Mouse (Mus musculus): Measurements from ENCODE around the gene Zfp652. TPM values are rescaled to one million over a fixed set of nuclear protein-coding genes. Genes with fewer than 3 reads are reported as not detected.

The Zfp652 gene
- total and polyA plus RNA-seq, 3 experiments, result 57.0 to 261 (median 180) TPM

DNA sequence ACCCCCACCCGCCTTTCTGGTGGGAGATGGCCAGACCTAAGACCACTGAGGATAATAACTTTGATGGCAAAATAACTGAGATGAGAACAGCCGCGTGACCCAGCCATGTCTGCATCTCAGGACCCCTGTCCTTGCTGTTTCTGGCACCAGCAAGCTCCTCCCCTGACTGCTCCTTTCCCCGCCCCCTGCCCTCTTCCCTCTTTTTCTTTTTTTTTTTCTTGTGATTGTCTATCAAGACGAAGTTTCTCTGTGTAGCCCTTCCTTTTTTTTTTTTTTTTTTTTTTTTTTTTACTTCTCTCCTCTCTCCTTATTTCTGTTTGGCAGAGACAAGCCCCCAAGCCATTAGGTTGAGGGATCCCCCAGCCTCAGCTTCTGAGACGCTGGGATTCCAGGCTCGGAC, 98.4 kb downstream of the Zfp652 start:
- peaks cover 57% of the 10 kb centered on the region for H3K4me1 ChIP-seq (ENCODE audit: insufficient read depth, low read depth, low read length)

DNA sequence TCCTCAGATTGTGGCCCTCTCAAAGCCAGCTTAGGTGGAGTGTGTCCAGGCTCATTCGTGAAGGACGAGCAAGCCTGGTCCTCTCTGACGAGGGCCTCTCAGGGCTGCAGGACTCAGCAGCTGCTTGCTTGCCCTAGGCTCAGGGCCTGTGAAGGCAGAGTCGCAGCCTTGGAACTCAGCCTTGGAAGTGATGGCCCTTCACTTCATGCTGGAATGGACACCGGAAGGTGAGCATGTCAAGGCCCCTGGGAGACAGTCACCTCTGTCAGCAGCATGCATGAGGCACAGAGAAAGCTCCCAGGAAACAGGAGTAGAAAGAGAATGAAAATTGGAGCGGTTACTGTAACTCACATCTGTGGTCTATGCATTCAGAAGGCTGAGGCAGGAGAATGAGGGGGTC, 99.3 kb downstream of the Zfp652 start:
- peaks cover 7% of the 10 kb centered on the region for H3K9me3 ChIP-seq (replicated peaks)
- no peaks in the 10 kb centered on the region for H3K36me3 ChIP-seq (replicated peaks)
- H3K27me3 ChIP-seq (ENCODE audit: insufficient read depth, low read length), result no peaks in the 10 kb centered on the region
- DNase-seq (ENCODE audit: low spot score), result no peak
- no peak for TF ChIP-seq GATA1 (IDR thresholded peaks at IDR 0.05; ENCODE audit: borderline replicate concordance, low read length)
- no peak for TF ChIP-seq CTCF (IDR thresholded peaks at IDR 0.05; ENCODE audit: low read depth, low read length)
- no peak for TF ChIP-seq GATA2 (IDR thresholded peaks at IDR 0.05; ENCODE audit: borderline replicate concordance, low read depth, low read length)
- no peak for TF ChIP-seq TAL1 (conservative IDR thresholded peaks at IDR 0.05; ENCODE audit: low read depth, low read length)
- no peak for TF ChIP-seq POLR2AphosphoS5 (IDR thresholded peaks at IDR 0.05; ENCODE audit: insufficient replicate concordance, low read depth, low read length)
- no peak overlapping the region for H3K4me3 ChIP-seq (ENCODE audit: low read depth, low read length)
- H3K4me1 ChIP-seq (ENCODE audit: insufficient read depth, low read depth, low read length), result peaks cover 48% of the 10 kb centered on the region
- ATAC-seq (ENCODE audit: extremely low read depth, insufficient number of reproducible peaks, low FRiP score, poor library complexity, severe bottlenecking), result no peak

More for the DNA sequence above, 98.4 kb downstream of the Zfp652 start:
- no peak for TF ChIP-seq GATA2 (IDR thresholded peaks at IDR 0.05; ENCODE audit: borderline replicate concordance, low read depth, low read length)
- no peak for TF ChIP-seq TAL1 (conservative IDR thresholded peaks at IDR 0.05; ENCODE audit: low read depth, low read length)
- TF ChIP-seq GATA1 (IDR thresholded peaks at IDR 0.05; ENCODE audit: borderline replicate concordance, low read length), result no peak
- TF ChIP-seq CTCF (IDR thresholded peaks at IDR 0.05; ENCODE audit: low read depth, low read length), result no peak
- Histone ChIP-seq H3K4me3 (ENCODE audit: low read depth, low read length) (no peak overlapping the region), H3K27me3 (ENCODE audit: insufficient read depth, low read length) (no peaks in the 10 kb centered on the region), H3K36me3 (replicated peaks) (no peaks in the 10 kb centered on the region), H3K9me3 (replicated peaks) (peaks cover 7% of the 10 kb centered on the region)
- no peak for ATAC-seq (ENCODE audit: extremely low read depth, insufficient number of reproducible peaks, low FRiP score, poor library complexity, severe bottlenecking)
- no peak for DNase-seq (ENCODE audit: low spot score)

DNA sequence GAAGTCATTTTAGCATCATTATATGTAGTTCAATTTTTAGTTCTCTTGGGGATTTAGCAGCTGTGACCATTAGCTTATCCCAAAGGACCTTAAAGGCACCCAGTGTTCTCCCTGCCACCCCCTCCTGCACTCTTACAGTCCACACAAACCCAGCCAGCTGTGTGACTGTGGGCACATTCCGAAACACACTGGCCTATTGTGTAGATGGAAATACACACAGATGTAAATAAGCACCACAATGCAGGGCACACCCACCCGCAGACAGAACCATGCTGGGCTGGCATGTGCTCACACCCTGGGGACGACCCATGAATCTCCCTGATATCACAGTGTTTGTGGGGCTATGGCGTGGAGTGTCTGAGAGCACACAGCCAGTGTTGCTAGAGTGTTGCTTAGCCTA, 99.8 kb downstream of the Zfp652 start:
- Histone ChIP-seq H3K9me3 (replicated peaks) (peaks cover 6% of the 10 kb centered on the region), H3K27me3 (ENCODE audit: insufficient read depth, low read length) (no peaks in the 10 kb centered on the region), H3K36me3 (replicated peaks) (no peaks in the 10 kb centered on the region), H3K4me1 (ENCODE audit: insufficient read depth, low read depth, low read length) (peaks cover 46% of the 10 kb centered on the region), H3K4me3 (ENCODE audit: low read depth, low read length) (no peak overlapping the region)
- TF ChIP-seq GATA1 (IDR thresholded peaks at IDR 0.05; ENCODE audit: borderline replicate concordance, low read length) (no peak), CTCF (IDR thresholded peaks at IDR 0.05; ENCODE audit: low read depth, low read length) (no peak), GATA2 (IDR thresholded peaks at IDR 0.05; ENCODE audit: borderline replicate concordance, low read depth, low read length) (no peak), TAL1 (conservative IDR thresholded peaks at IDR 0.05; ENCODE audit: low read depth, low read length) (no peak), POLR2AphosphoS5 (IDR thresholded peaks at IDR 0.05; ENCODE audit: insufficient replicate concordance, low read depth, low read length) (no peak)
- no peak for ATAC-seq (ENCODE audit: extremely low read depth, insufficient number of reproducible peaks, low FRiP score, poor library complexity, severe bottlenecking)
- no peak for DNase-seq (ENCODE audit: low spot score)

DNA sequence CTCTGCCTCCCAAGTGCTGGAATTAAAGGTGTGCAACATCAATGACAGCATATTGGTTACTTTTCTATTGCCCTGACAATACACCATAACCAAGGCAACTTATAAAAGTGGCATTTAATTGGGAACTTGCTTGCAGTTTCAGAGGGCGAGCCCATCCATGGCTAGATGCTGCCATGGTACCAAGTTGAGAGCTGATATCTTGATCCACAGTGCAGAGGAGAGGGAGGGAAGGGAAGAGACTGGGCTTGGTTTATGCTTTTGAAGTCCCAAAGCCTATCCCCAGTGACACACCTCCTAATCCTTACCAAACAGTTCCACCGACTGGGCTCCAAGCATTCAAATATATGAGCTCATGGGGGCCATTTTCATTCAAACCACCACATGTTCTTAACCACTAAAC, 101.6 kb downstream of the Zfp652 start:
- H3K4me3 ChIP-seq (ENCODE audit: low read depth, low read length), result no peak overlapping the region
- no peak for ATAC-seq (ENCODE audit: extremely low read depth, insufficient number of reproducible peaks, low FRiP score, poor library complexity, severe bottlenecking)
- no peaks in the 10 kb centered on the region; the same call in 1 of the 2 replicates for H3K27me3 ChIP-seq (ENCODE audit: insufficient read depth, low read length)
- no peak for DNase-seq (ENCODE audit: low spot score)
- H3K9me3 ChIP-seq (replicated peaks), result no peaks in the 10 kb centered on the region
- H3K4me1 ChIP-seq (ENCODE audit: insufficient read depth, low read depth, low read length), result peaks cover 30% of the 10 kb centered on the region
- no peaks in the 10 kb centered on the region for H3K36me3 ChIP-seq (replicated peaks)
- TF ChIP-seq GATA2 (IDR thresholded peaks at IDR 0.05; ENCODE audit: borderline replicate concordance, low read depth, low read length) (no peak), TAL1 (conservative IDR thresholded peaks at IDR 0.05; ENCODE audit: low read depth, low read length) (no peak), CTCF (IDR thresholded peaks at IDR 0.05; ENCODE audit: low read depth, low read length) (no peak), GATA1 (IDR thresholded peaks at IDR 0.05; ENCODE audit: borderline replicate concordance, low read length) (no peak), POLR2AphosphoS5 (IDR thresholded peaks at IDR 0.05; ENCODE audit: insufficient replicate concordance, low read depth, low read length) (no peak)

DNA sequence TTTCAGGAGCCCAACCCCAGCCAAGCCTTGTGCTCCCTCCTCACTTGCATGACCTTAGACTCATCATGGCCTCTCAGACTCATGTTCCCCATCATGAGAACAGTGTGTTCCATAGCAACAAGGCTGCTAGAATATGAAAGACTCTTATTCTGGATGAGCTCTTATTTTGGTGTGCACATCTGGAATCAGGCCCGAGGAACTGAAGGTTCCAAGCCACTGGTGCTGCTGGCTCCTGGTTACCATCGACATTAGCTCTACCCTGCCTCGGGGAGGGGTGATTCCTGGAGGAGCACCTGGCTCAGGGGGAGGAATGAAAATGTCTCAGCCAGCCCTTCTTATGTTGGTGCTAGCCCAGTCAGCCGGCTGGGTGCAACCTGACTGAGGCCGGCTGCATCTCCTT, 102.4 kb downstream of the Zfp652 start:
- H3K4me1 ChIP-seq (ENCODE audit: insufficient read depth, low read depth, low read length), result peaks cover 22% of the 10 kb centered on the region

DNA sequence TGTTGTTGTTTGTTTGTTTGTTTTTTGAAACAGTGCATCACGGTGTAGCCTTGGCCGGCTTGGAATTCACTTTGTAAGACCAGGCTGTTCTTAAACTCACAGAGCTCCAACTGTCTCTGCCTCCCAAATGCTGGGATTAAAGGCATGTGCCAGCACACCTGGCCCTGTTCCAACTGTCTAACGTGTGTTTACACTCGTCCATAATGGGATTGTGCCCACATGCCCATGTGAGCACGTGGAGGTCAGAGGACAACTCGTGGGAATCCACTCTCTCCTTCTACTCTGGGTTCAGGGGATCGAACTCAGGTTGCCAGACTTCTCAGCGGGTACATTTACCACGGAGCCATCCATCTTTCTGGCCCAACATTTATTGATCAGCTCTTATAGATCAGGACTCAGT, 102.9 kb downstream of the Zfp652 start:
- Histone ChIP-seq H3K36me3 (replicated peaks) (no peaks in the 10 kb centered on the region), H3K4me3 (ENCODE audit: low read depth, low read length) (no peak overlapping the region), H3K27me3 (ENCODE audit: insufficient read depth, low read length) (no peaks in the 10 kb centered on the region; the same call in 1 of the 2 replicates), H3K4me1 (ENCODE audit: insufficient read depth, low read depth, low read length) (peaks cover 17% of the 10 kb centered on the region), H3K9me3 (replicated peaks) (no peaks in the 10 kb centered on the region)
- ATAC-seq (ENCODE audit: extremely low read depth, insufficient number of reproducible peaks, low FRiP score, poor library complexity, severe bottlenecking) (no peak), DNase-seq (ENCODE audit: low spot score) (no peak)
- TF ChIP-seq GATA2 (IDR thresholded peaks at IDR 0.05; ENCODE audit: borderline replicate concordance, low read depth, low read length) (no peak), GATA1 (IDR thresholded peaks at IDR 0.05; ENCODE audit: borderline replicate concordance, low read length) (no peak), TAL1 (conservative IDR thresholded peaks at IDR 0.05; ENCODE audit: low read depth, low read length) (no peak), POLR2AphosphoS5 (IDR thresholded peaks at IDR 0.05; ENCODE audit: insufficient replicate concordance, low read depth, low read length) (no peak), CTCF (IDR thresholded peaks at IDR 0.05; ENCODE audit: low read depth, low read length) (no peak)

More for the DNA sequence above, 102.4 kb downstream of the Zfp652 start:
- DNase-seq (ENCODE audit: low spot score) (no peak), ATAC-seq (ENCODE audit: extremely low read depth, insufficient number of reproducible peaks, low FRiP score, poor library complexity, severe bottlenecking) (no peak)
- Histone ChIP-seq H3K27me3 (ENCODE audit: insufficient read depth, low read length) (no peaks in the 10 kb centered on the region; the same call in 1 of the 2 replicates), H3K4me3 (ENCODE audit: low read depth, low read length) (no peak overlapping the region), H3K36me3 (replicated peaks) (no peaks in the 10 kb centered on the region), H3K9me3 (replicated peaks) (no peaks in the 10 kb centered on the region)
- no peak for TF ChIP-seq GATA1 (IDR thresholded peaks at IDR 0.05; ENCODE audit: borderline replicate concordance, low read length)
- no peak for TF ChIP-seq GATA2 (IDR thresholded peaks at IDR 0.05; ENCODE audit: borderline replicate concordance, low read depth, low read length)
- TF ChIP-seq CTCF (IDR thresholded peaks at IDR 0.05; ENCODE audit: low read depth, low read length), result no peak
- no peak for TF ChIP-seq POLR2AphosphoS5 (IDR thresholded peaks at IDR 0.05; ENCODE audit: insufficient replicate concordance, low read depth, low read length)
- TF ChIP-seq TAL1 (conservative IDR thresholded peaks at IDR 0.05; ENCODE audit: low read depth, low read length), result no peak

All from G1E (cell line).